Mouse (Mus musculus) neural tube, embryonic 14.5 days (tissue): Measurements from ENCODE around the gene Galnt14. TPM values are rescaled to one million over a fixed set of nuclear protein-coding genes. Genes with fewer than 3 reads are reported as not detected.

Source experiments
- ATAC-seq: fragments of 200-750 bp; cut with Nextera tagmentation; 2 replicates; pipeline ENCODE4 v1.8.0; 2017; ENCODE audit warnings: low read depth, mild to moderate bottlenecking, moderate TSS enrichment, moderate library complexity
- H3K27ac ChIP-seq: fragments of 300-500 bp; sonication (generic); 2 replicates; pipeline ENCODE4 v1.5.1; 2014; ENCODE audit warnings: low read depth, mild to moderate bottlenecking, control low read depth, low read length, moderate library complexity, mixed read lengths
- H3K27me3 ChIP-seq: fragments of 300-500 bp; sonication (generic); 2 replicates; pipeline ENCODE4 v1.6.1; 2014; ENCODE audit warnings: low read length; ENCODE audit not compliant: control insufficient read depth, insufficient read depth
- H3K36me3 ChIP-seq: fragments of 300-500 bp; sonication (generic); 2 replicates; pipeline ENCODE4 v1.6.1; 2014; ENCODE audit warnings: low read length, mixed read lengths; ENCODE audit not compliant: control insufficient read depth, insufficient read depth
- H3K4me1 ChIP-seq: fragments of 300-500 bp; sonication (generic); 2 replicates; pipeline ENCODE4 v1.6.1; 2014; ENCODE audit warnings: low read length; ENCODE audit not compliant: control insufficient read depth, insufficient read depth
- H3K4me2 ChIP-seq: fragments of 300-500 bp; sonication (generic); 2 replicates; pipeline ENCODE4 v1.6.1; 2014; ENCODE audit warnings: mild to moderate bottlenecking, low read depth, low read length, control low read depth
- H3K4me3 ChIP-seq: fragments of 300-500 bp; sonication (generic); 2 replicates; pipeline ENCODE4 v1.5.1; 2014; ENCODE audit warnings: low read depth, low read length, control low read depth, mixed read lengths
- H3K9ac ChIP-seq: fragments of 300-500 bp; sonication (generic); replicated peaks from 2 replicates; pipeline ENCODE4 v1.6.1; 2014; ENCODE audit warnings: low read depth, mild to moderate bottlenecking, control low read depth, low read length, mixed read lengths
- H3K9me3 ChIP-seq: fragments of 300-500 bp; sonication (generic); 2 replicates; pipeline ENCODE4 v1.6.1; 2016; ENCODE audit warnings: low read length; ENCODE audit not compliant: control insufficient read depth
- WGBS: fragments of 180-500 bp; shearing (Covaris S2); extraction: QIAGEN DNeasy Blood & Tissue Kit; methylation state at CpG from one replicate; pipeline ENCODE4 v1.1.7; 2014; 5-methylcytosine and 5-hydroxymethylcytosine counted together
- polyA plus RNA-seq: library from polyadenylated mRNA; unstranded; fragments of >200 nt; fragmentation: Nextera tagmentation; extraction: Ambion mirVana; gene quantifications from 2 replicates; pipeline ENCODE4 v1.2.1, GENCODE M21; 2014

Gene Galnt14
- polyA plus RNA-seq, 1 experiment from 2014 or later: 28.9 TPM

- H3K9ac ChIP-seq: no peak overlapping the region
- no peaks in the 10 kb centered on the region for H3K9me3 ChIP-seq
- H3K27me3 ChIP-seq: no peaks in the 10 kb centered on the region
- no peak for ATAC-seq
- no peak overlapping the region for H3K4me2 ChIP-seq
- H3K4me1 ChIP-seq: no peaks in the 10 kb centered on the region; the same call in 1 of the 2 replicates
- H3K27ac ChIP-seq: no peak overlapping the region
- no peaks in the 10 kb centered on the region for H3K36me3 ChIP-seq
- H3K4me3 ChIP-seq: no peak overlapping the region
- 84% methylated on average over 9 of the region's 9 CpGs for WGBS
Observed at GRCm38 (mm10) chr17:73541911-73542310, 168.3 kb downstream of the Galnt14 start.

DNA sequence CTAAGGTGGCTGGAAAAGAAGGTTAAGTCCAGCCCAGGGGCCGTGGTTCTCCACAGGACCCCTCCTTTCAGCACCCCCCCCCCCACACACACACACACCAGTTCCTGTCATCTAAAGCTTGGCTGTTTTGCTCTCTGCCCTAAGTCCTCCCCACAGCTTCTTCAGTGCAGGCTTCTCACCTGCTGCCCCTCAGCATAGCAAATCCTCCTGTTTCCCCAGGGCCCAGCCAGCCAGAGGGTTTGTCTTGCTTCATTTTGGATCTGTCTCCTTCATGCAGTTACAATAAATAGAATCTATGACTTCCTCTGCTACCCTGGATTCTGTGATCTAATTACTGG is 169.1 kb downstream of the Galnt14 start:
- H3K4me2 ChIP-seq: no peak overlapping the region
- no peak overlapping the region for H3K9ac ChIP-seq
- no peaks in the 10 kb centered on the region for H3K36me3 ChIP-seq
- 25% methylated on average over 1 of the region's 1 CpGs for WGBS
- H3K27me3 ChIP-seq: no peaks in the 10 kb centered on the region
- ATAC-seq: peak; percentile 31; the same call in 1 of the 2 replicates
- H3K9me3 ChIP-seq: no peaks in the 10 kb centered on the region
- H3K4me1 ChIP-seq: no peaks in the 10 kb centered on the region; the same call in 1 of the 2 replicates
- no peak overlapping the region for H3K4me3 ChIP-seq
- no peak overlapping the region for H3K27ac ChIP-seq

DNA sequence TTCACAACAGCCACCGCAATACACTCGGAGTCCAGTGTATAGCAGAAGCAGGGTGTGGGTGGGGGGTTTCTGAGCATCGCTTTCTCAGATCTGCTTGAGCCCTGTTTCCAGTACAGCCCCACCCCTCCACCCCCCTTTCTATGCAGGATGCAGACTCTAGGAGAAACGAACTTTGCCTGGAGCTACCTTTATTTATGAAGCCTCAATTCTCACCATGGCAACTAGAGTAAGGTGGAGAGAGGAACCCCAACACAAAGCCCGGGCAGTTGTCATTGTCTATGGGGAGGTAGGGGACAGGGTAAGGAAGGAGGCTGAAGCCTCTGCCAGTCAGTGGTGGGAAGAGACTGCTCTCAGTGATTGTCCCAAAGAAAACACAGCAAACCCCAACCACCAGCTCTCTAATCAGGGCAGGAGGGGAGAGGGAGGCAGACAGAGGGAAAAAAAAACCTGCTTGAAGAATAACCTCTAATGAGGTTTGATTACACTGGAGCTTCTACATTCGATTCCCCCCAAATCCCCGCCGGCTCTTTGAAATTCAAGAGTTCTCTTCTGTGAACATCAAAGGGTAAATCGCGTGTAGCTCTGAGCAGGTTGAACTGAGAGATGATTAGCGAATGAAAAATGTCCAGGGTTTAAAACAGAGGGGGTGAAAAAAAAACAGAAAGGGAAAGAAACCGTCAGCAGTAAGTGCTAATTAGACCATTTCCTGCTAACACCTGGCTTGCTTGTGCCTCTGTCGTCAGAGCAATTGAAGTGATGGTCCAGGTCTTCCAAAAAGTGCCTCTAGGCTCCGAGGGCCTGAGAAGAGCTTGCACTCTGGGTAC is 169.6 kb downstream of the Galnt14 start:
- H3K27ac ChIP-seq: no peak overlapping the region
- H3K27me3 ChIP-seq: no peaks in the 10 kb centered on the region
- no peak overlapping the region for H3K9ac ChIP-seq
- no peaks in the 10 kb centered on the region for H3K36me3 ChIP-seq
- H3K4me2 ChIP-seq: no peak overlapping the region
- no peaks in the 10 kb centered on the region; the same call in 1 of the 2 replicates for H3K4me1 ChIP-seq
- H3K9me3 ChIP-seq: no peaks in the 10 kb centered on the region
- peak; percentile 47; the same call in 1 of the 2 replicates for ATAC-seq
- no peak overlapping the region for H3K4me3 ChIP-seq
- 22% methylated on average over 14 of the region's 14 CpGs for WGBS

GRCm38 (mm10) chr17:73531896-73532295 is 178.4 kb downstream of the Galnt14 start:
- H3K4me2 ChIP-seq: no peak overlapping the region
- H3K36me3 ChIP-seq: no peaks in the 10 kb centered on the region
- no peak overlapping the region for H3K9ac ChIP-seq
- no peak overlapping the region for H3K27ac ChIP-seq
- no peak overlapping the region for H3K4me3 ChIP-seq
- ATAC-seq: no peak
- no peaks in the 10 kb centered on the region for H3K4me1 ChIP-seq
- 91% methylated on average over 2 of the region's 2 CpGs for WGBS
- no peaks in the 10 kb centered on the region for H3K27me3 ChIP-seq
- H3K9me3 ChIP-seq: no peaks in the 10 kb centered on the region

GRCm38 (mm10) chr17:73522169-73522568 is 188.1 kb downstream of the Galnt14 start:
- no peak overlapping the region for H3K9ac ChIP-seq

DNA sequence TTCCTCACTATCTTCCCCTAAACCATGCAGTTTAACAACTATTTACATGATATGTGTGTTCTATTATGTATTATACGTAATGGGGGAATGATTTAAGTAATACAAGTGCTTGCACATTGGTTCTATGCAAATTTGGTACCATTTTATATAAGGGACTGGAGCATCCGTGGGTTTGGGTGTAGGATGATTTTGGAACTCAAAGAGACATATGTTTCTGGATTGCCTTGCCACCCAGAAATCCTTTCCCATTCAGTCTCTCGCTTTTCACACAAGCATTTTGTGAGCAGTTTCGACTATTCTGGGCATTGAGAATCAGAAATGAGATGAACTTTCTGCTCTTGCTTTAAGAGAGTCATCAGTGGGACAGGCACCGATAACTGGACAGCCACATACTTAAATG is 190.9 kb downstream of the Galnt14 start:
- Histone ChIP-seq H3K9me3 (no peaks in the 10 kb centered on the region), H3K27me3 (no peaks in the 10 kb centered on the region), H3K4me1 (no peaks in the 10 kb centered on the region), H3K9ac (no peak overlapping the region), H3K4me2 (no peak overlapping the region), H3K36me3 (no peaks in the 10 kb centered on the region), H3K4me3 (no peak overlapping the region), H3K27ac (no peak overlapping the region)
- no peak for ATAC-seq
- WGBS: 88% methylated on average over 5 of the region's 5 CpGs

More at GRCm38 (mm10) chr17:73522169-73522568, 188.1 kb downstream of the Galnt14 start:
- Histone ChIP-seq H3K4me3 (no peak overlapping the region), H3K27ac (no peak overlapping the region), H3K9me3 (no peaks in the 10 kb centered on the region), H3K4me2 (no peak overlapping the region), H3K27me3 (no peaks in the 10 kb centered on the region), H3K4me1 (no peaks in the 10 kb centered on the region), H3K36me3 (no peaks in the 10 kb centered on the region)
- no peak for ATAC-seq
- 88% methylated on average over 7 of the region's 7 CpGs for WGBS

DNA sequence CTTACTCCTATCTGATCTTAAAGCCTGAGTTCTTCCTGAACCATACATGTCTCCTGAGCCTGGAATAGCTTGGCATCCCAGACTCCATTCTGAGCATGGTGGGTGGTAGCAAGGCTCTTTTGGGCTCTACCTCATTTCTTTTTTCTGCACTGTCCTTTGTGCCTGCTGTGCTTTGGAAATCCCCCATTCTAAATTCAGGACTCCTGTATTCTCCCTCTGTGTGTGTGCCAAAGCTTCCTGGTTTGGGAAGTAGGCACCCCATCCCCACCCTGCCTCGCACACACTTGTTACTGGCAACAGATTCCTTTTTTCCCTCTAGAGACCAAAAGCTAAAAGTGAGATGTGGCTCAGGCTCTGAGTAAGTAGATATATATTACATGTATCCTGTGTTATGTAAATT is 191.9 kb downstream of the Galnt14 start:
- Histone ChIP-seq H3K4me1 (no peaks in the 10 kb centered on the region), H3K4me2 (no peak overlapping the region), H3K9me3 (no peaks in the 10 kb centered on the region), H3K4me3 (no peak overlapping the region), H3K9ac (no peak overlapping the region), H3K27me3 (no peaks in the 10 kb centered on the region), H3K36me3 (no peaks in the 10 kb centered on the region), H3K27ac (no peak overlapping the region)
- WGBS: 68% methylated on average over 1 of the region's 1 CpGs
- ATAC-seq: no peak

GRCm38 (mm10) chr17:73515506-73515905 is 194.7 kb downstream of the Galnt14 start:
- Histone ChIP-seq H3K4me2 (no peak overlapping the region), H3K36me3 (no peaks in the 10 kb centered on the region), H3K4me3 (no peak overlapping the region), H3K27ac (no peak overlapping the region), H3K9ac (no peak overlapping the region), H3K27me3 (no peaks in the 10 kb centered on the region), H3K4me1 (no peaks in the 10 kb centered on the region), H3K9me3 (no peaks in the 10 kb centered on the region)
- no peak for ATAC-seq
- WGBS: 92% methylated on average over 3 of the region's 3 CpGs

DNA sequence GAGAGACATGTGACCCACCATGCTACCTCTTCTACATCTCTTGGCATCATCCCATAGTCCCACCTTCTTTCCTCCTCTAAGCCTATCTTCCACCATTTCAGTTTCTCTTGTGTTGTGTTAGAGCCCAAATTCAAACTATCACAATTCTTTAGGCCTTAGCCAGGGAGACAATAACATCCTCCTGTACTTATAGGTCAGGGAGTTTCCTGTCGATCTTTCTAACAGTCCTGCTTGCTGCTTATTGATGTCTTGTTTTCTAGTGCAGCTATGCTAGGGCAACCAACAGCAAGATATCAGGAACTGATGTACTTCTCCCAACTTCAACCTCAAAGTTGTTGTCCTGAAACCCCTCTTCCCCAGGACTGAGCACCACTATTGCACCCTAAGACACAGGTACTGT is 195.4 kb downstream of the Galnt14 start:
- no peak overlapping the region for H3K9ac ChIP-seq
- ATAC-seq: no peak
- H3K4me2 ChIP-seq: no peak overlapping the region
- H3K4me3 ChIP-seq: no peak overlapping the region
- no peaks in the 10 kb centered on the region for H3K36me3 ChIP-seq
- no peaks in the 10 kb centered on the region for H3K9me3 ChIP-seq
- WGBS: 87% methylated on average over 1 of the region's 1 CpGs
- H3K4me1 ChIP-seq: no peaks in the 10 kb centered on the region
- H3K27ac ChIP-seq: no peak overlapping the region
- H3K27me3 ChIP-seq: no peaks in the 10 kb centered on the region
